Mouse (Mus musculus) cortical plate, adult 2 months (tissue): ENCODE measurements around the gene Ophn1. TPM values are rescaled to one million over a fixed set of nuclear protein-coding genes. Genes with fewer than 3 reads are reported as not detected.

Experiments used
- H3K27ac ChIP-seq: fragments of 200-500 bp; 2 replicates; pipeline ENCODE4 v1.5.1; 2012; ENCODE audit warnings: low read length, control low read depth, inconsistent platforms; ENCODE audit not compliant: insufficient read depth
- H3K4me1 ChIP-seq: fragments of 200-500 bp; 2 replicates; pipeline ENCODE4 v1.6.1; 2011; ENCODE audit warnings: low read length; ENCODE audit not compliant: control insufficient read depth, insufficient read depth
- H3K4me3 ChIP-seq: fragments of 200-500 bp; 2 replicates; pipeline ENCODE4 v1.5.1; 2011; ENCODE audit warnings: mild to moderate bottlenecking, low read length, control low read depth; ENCODE audit not compliant: insufficient read depth
- CTCF ChIP-seq: fragments of 200-500 bp; IDR thresholded peaks from 2 replicates; pipeline ENCODE4 v1.5.1; 2011; ENCODE audit warnings: mild to moderate bottlenecking, control low read depth, low read length; ENCODE audit not compliant: insufficient read depth; ENCODE audit errors: extremely low read depth
- POLR2A ChIP-seq: fragments of 200-500 bp; IDR thresholded peaks from 2 replicates; pipeline ENCODE4 v1.6.1; 2011; ENCODE audit warnings: mild to moderate bottlenecking, low read length, control low read depth; ENCODE audit not compliant: insufficient read depth; ENCODE audit errors: extremely low read depth
- polyA plus RNA-seq: library from polyadenylated mRNA; depleted of rRNA; stranded (reverse); fragments of >200 nt; gene quantifications from 2 replicates; pipeline ENCODE4 v1.2.3, GENCODE M21; 2012

The Ophn1 gene
- polyA plus RNA-seq, 1 experiment: 28.3 TPM

DNA sequence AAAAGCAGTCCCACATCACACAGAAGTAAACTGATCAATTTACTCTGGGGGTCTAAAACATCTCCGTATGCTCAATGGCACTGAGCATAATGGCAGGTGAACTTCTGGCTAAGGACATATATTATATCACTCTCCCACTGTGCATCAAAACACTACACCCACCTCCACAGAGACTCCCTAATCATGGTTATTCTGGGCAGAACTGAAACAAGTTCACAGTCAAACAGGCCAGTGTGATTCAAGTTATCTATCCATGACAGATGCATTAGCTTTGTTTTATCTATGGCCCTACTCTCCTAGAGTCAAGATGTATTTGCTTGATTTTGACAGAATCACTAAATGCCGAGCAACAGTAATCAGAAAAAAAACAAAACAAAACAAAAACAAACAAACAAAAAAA lies 8.8 kb downstream of the Ophn1 start:
- no peak for TF ChIP-seq CTCF
- TF ChIP-seq POLR2A: no peak
- no peaks in the 10 kb centered on the region; the same call in 1 of the 2 replicates for H3K4me1 ChIP-seq
- H3K27ac ChIP-seq: no peak overlapping the region
- H3K4me3 ChIP-seq: no peak overlapping the region

DNA sequence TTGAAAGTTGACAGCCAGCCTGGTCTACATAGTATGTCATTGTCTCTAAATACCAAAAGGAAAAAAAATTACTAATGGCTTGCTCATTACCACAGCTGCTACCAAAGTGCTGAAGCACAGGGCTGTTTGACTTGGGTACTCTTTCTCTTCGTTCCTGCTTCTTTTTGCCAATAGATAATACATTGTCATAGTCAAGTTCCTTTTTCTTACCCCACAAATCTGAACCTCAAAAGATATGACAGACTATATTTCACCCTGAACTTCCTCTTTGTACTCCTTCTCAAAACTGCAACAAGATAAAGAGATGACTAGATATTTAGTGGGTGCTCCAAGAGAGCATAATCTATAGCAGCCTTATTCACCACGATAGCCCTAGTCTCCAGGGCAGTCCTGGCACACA lies 9.7 kb downstream of the Ophn1 start:
- Histone ChIP-seq H3K4me3 (no peak overlapping the region), H3K4me1 (no peaks in the 10 kb centered on the region; the same call in 1 of the 2 replicates), H3K27ac (no peak overlapping the region)
- TF ChIP-seq CTCF (no peak), POLR2A (no peak)

DNA sequence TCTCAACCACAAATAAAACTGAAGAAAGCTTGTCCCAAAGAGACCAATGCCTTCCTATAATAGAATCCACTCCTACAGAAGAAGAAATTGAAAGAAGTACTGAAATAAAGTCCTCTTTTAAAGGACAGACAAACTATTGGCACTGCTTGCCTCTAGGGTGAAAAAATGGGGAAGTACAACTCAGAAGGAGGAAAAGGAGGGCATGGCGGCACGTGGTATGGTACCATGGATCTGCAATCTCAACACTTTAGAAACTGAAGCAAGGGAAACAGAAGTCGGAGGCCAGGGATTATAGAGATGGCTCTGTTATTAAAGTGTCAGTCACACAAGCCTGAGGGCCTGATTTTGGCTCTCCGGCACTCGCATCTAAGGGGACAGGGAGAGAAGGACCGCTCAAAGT lies 10.5 kb downstream of the Ophn1 start:
- H3K4me1 ChIP-seq: no peaks in the 10 kb centered on the region; the same call in 1 of the 2 replicates
- no peak for TF ChIP-seq CTCF
- no peak for TF ChIP-seq POLR2A

DNA sequence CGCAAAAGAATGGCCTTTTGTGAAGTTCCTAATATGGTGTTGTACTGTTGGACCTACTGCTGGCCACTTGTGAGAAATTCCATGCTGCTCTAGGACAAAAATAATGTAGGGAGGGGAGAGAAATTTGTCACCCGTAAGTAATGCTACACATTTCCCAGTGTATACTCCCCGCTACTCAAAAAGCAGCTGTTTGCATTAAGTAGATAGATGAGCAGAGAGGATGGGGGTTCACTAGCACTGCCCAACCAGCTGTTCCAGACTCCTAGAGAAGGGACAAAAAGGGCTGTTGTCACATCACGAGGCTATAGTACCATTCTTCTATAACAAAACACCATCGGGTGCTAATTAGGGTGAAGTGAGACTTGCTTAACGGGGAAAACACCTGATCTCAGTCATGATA lies 15.7 kb downstream of the Ophn1 start:
- no peak overlapping the region for H3K27ac ChIP-seq
- no peaks in the 10 kb centered on the region; the same call in 1 of the 2 replicates for H3K4me1 ChIP-seq
- no peak overlapping the region for H3K4me3 ChIP-seq
- TF ChIP-seq POLR2A (no peak), CTCF (no peak)

More for the DNA sequence above, 10.5 kb downstream of the Ophn1 start:
- no peak overlapping the region for H3K27ac ChIP-seq
- no peak overlapping the region for H3K4me3 ChIP-seq

DNA sequence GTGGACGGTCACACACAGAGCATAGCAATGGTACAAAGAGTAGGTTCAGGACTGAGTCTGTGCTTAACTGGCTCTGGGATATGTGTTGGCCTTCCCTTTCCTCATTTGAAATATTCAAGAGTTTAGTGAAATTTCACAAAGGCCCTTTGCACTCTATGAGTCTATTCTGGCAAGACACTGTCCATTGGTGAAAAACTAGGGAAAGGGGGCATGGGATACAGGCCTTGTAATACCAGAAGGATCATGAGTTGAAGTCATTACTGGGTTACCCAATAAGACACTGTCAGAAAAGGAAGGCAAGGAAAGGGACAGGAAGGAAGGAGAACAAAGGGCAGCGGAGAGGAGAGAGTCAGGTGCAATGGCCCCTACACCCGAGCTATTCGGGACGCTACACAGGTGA lies 16.7 kb downstream of the Ophn1 start:
- Histone ChIP-seq H3K27ac (no peak overlapping the region), H3K4me3 (no peak overlapping the region), H3K4me1 (no peaks in the 10 kb centered on the region; the same call in 1 of the 2 replicates)
- TF ChIP-seq POLR2A (no peak), CTCF (no peak)

DNA sequence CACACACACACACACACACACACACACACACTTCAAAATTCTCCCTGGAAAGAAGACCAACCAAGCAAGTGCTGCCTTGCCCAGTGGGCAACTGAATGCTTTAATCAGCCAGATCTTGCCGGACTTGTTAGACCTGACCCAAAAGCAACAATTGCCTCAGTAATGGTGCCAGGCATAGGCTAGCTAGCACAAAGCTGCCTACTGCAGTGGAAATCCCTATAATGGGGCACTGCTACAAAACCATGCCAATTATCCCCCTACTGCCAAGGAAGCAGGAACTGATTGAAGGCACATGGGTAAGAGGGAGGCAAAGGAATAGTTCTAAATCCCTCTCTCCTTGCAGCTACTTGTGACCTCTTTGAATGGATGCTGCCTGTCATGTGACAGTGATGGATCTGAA lies 18.8 kb downstream of the Ophn1 start:
- TF ChIP-seq POLR2A: no peak
- TF ChIP-seq CTCF: no peak
- Histone ChIP-seq H3K4me3 (no peak overlapping the region), H3K27ac (no peak overlapping the region), H3K4me1 (no peaks in the 10 kb centered on the region; the same call in 1 of the 2 replicates)

DNA sequence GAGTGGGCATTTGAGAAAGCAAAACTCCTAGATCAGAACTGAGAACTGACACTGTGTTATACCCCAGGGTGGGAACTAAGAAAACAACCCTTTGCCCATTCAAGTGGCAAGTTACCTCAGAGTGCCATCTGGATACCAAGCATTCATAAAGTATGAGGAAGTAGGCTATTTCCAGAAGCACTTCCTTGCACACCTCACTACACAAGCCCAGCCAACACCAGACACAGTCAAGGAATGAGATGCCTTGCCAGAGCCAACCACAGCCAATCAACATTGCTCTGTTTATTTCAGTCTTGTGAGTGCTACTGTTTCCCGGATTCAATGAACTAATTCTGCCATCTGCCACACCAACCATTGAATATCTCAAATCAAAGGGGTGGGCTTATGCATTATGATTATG lies 20.3 kb downstream of the Ophn1 start:
- TF ChIP-seq POLR2A: no peak
- no peak for TF ChIP-seq CTCF
- Histone ChIP-seq H3K4me3 (no peak overlapping the region), H3K27ac (no peak overlapping the region), H3K4me1 (no peaks in the 10 kb centered on the region; the same call in 1 of the 2 replicates)

DNA sequence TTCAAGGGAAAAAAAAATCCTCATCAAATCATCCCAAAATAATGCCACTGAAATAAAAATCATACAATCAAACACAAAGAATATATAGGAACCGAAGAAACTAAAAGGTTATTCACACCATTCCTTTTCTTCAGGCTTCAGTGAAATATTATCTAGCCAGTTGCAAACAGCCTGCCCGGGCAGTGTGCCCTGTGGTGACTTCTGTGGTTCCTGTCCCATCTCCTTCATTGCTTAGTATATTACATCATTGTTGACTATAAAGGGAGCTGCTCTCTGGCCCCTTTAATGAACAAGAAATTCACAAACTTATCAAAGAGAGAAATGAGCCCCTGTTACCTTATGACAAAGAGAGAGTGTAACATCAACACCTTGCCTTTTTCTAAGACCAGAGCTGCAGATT lies 21.1 kb downstream of the Ophn1 start:
- no peak overlapping the region for H3K4me3 ChIP-seq
- H3K4me1 ChIP-seq: no peaks in the 10 kb centered on the region; the same call in 1 of the 2 replicates
- no peak for TF ChIP-seq CTCF
- no peak for TF ChIP-seq POLR2A
- H3K27ac ChIP-seq: no peak overlapping the region

DNA sequence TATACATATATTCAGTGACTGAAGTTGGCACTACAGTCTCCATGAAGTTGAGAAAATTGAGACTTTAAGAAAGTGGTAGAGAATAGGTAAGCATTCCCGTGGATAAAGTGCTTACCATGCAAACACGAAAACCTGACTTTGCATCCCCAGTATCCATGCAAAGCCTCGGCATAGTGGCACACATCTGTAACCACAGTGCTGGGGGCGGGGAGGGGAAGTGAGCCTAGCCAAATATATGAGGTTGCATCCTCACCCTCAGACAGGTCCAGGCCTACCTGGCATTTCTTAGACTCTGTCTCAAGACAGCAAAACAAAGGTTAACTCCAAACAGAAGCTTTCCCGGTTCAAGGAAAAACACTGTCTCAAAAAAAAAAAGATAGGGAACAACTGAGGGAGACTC lies 21.7 kb downstream of the Ophn1 start:
- H3K27ac ChIP-seq: no peak overlapping the region
- no peak overlapping the region for H3K4me3 ChIP-seq
- no peaks in the 10 kb centered on the region; the same call in 1 of the 2 replicates for H3K4me1 ChIP-seq
- TF ChIP-seq POLR2A (no peak), CTCF (no peak)

DNA sequence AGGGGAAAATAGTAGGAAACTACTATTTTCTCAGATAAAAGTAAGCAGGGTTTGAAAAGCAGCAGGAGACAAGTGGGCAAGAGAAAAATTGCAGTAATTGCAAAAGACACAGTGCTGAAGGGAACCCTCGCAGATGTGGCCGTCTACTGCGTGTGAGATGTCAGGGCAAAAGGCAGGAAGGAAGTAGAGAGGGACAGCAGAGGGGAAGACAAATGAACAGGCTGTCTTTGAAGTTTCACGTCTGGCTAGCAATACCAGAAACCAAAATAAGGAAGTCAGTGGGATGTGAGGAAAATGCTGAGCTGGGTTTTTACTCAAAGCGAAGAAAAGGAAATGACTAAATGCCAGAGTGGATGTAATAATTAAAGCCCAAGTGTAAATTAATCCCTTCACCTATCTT lies 30.7 kb downstream of the Ophn1 start:
- Histone ChIP-seq H3K4me3 (no peak overlapping the region), H3K27ac (no peak overlapping the region), H3K4me1 (no peaks in the 10 kb centered on the region; the same call in 1 of the 2 replicates)
- no peak for TF ChIP-seq POLR2A
- TF ChIP-seq CTCF: no peak

DNA sequence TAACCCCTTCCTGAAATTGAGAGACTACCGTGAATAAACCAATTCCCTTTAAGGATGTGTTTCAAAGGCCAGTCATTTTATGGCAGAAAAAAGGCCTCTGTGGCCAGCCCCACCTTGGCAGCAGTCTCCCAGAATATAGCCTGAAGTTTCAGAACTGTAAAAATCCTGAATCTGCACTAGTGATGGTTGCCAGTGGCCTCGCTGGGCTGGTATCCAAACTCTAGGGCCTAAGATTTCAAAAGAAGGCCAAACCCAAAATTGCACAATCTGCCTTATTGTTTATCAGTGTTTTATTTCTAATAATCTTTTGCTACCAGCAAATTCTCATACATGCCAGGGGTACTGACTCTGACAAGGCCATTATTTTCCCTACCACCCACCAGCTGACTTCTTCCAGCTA lies 34.8 kb downstream of the Ophn1 start:
- Histone ChIP-seq H3K4me1 (no peaks in the 10 kb centered on the region; the same call in 1 of the 2 replicates), H3K27ac (no peak overlapping the region), H3K4me3 (no peak overlapping the region)
- TF ChIP-seq CTCF (no peak), POLR2A (no peak)
